Mouse (Mus musculus): Measurements from ENCODE around the gene Arfip1.

GRCm38 (mm10) chr3:84512774-84513515, 69.5 kb downstream of the Arfip1 start:
- no peak for TF ChIP-seq CTCF (IDR thresholded peaks at IDR 0.05; ENCODE audit: low read depth)
- no peak for TF ChIP-seq EP300 (optimal IDR thresholded peaks at IDR 0.05)
